Mouse (Mus musculus) bone marrow macrophage, adult 2 months (primary cell): Measurements from ENCODE around the gene Phf1.

Source experiments
- CTCF ChIP-seq: IDR thresholded peaks from 2 replicates; pipeline ENCODE4 v1.5.1; 2012; ENCODE audit warnings: low read depth, mild to moderate bottlenecking, low read length, moderate library complexity
- POLR2A ChIP-seq: IDR thresholded peaks from 2 replicates; pipeline ENCODE4 v1.6.1; 2012; ENCODE audit warnings: mild to moderate bottlenecking, low read depth, low read length, borderline replicate concordance

GRCm38 (mm10) chr17:26966993-26967392 is 34.1 kb downstream of the Phf1 start:
- TF ChIP-seq CTCF (no peak), POLR2A (no peak)
